Mouse (Mus musculus) mature B cell (primary cell): ENCODE data around the gene Ppp4r2.

Experiments used
- in situ Hi-C: fragments of 300-500 bp; cut with MboI; formaldehyde crosslinking; loops from 2 replicates; pipeline ENCODE4 v1.14.3; 2019

Gene Ppp4r2

DNA sequence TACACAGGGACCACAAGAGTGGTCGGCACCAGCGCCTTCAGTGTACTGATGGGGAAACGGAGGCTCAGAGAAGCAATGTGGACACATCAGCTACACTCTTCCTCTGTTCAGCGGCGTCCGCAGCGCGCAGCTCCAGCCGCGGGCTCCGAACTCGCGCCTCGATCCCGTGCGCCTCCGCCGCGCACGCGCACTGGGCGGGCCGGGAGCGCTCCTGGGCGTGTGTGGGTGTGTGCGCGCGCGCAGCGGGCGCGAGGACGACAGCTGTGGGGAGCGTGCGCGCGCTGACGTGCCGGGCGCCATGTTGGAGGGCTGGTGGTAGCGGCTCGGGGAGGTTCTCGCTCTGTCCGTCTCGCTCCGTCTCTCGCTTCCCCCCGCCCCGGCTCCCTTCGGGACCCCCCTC, at the start of gene Ppp4r2:
Ppp4r2 (plus strand) TSS at position 268 of the 400 bp plus-strand sequence.
- in situ Hi-C loops, result loop anchor here (25.0 kb wide), 2 partner anchors 171 to 546 kb away; partner anchors contain the start of genes Rybp and Shq1

DNA sequence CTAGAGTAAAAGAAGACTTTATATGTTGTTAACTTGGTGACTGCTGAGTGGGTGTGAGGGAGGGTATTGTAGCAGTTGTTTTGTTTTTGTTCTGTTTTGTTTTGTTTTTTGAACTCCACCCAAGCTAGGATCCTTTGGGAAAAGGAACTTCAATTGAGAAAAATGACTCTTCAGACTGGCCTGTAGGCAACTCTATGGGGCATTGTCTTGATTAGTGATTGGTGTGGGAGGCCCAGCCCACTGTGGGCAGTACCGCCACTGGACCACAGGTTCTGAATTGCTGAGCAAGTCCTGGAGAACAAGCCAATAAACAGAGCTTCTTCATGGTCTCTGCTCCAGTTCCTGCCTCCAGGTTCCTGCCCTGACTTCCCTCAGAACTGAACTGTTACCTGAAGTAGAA, 45.7 kb upstream of the Ppp4r2 start:
- in situ Hi-C loops, result no loop called here

DNA sequence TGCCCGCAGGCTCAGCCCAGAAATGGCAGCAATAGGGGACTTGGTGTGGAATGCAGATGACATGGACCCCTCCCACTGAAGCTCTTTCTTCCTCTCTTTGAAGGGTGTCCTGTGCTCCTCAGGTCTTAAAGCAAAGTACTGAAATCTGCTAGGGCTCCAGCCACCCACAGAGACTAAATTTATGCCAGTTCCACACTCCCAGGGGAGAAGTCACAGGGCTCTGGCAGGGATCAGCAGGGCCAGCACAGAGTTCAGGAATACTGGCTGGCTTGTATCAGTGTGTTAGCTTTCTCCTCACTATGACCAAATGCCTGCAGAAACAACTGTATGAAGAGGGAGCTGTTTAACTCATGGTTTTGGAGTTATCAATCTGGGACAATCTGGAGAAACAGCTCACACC, 44.3 kb upstream of the Ppp4r2 start:
- in situ Hi-C loops, result no loop called here

DNA sequence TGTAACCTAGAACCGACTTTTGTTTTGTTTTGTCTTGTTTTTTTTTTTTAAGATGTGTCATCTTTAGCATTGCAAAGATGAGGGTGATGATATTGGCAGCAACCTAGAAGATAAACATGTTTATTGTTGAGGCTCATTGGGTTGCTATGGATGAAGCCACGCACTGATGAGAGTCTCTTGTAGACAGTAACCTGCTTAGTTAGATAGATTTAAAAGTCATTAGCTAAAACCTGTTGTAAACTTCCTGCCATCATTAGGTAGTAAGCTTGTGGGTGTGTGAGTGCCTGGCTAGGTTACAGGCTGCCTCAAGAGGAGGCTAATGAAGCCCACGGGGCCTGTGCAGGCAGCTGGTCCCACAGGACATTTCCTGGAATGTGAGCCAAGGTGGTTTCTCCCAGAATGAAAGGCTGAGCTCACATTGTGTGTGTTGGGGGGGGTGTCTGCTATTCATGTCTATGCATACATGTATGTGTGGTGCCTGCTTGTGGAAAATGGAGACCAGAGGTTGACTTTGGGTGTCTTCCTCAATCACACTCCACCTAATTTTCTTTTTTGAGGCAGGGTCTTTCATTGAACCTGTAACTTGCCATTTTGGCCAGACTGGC, 41.3 kb upstream of the Ppp4r2 start:
- in situ Hi-C loops, result no loop called here

DNA sequence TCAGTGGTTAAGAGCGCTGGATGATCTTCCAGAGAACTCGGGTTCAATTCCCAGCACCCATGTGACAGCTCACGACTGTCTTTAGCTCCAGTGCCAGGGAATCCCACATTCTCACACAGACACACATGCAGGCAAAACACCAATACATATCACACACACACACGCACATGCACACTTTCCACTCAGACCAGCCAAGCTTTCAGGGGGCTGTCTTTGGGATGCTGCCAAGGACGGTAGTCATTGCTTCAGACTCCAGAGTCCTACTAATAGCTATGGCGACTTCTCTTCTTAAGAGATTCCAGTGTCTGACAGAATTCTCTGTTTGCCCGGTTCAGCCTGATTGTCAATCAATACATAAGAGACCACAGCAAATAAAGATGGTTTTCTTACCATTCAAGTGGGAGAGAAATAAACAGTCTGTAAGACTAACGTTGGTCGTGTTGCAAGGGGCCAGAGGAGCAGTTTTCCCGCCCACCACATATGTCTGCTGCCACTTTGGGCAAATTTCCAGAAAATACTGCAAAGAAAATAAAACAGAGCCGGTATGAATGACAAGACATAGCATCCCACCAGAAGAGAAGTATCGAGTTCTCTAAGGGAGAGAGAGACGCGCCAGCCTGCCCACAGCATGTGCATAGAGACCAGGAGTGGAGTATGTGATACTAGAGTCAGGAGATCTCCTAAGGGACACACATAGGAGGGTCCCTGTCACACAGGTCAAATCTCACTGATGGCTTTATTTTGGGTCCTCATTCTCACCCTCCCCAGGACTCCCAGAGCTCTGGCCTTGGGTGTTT, 40.3 kb upstream of the Ppp4r2 start:
- in situ Hi-C loops, result no loop called here

DNA sequence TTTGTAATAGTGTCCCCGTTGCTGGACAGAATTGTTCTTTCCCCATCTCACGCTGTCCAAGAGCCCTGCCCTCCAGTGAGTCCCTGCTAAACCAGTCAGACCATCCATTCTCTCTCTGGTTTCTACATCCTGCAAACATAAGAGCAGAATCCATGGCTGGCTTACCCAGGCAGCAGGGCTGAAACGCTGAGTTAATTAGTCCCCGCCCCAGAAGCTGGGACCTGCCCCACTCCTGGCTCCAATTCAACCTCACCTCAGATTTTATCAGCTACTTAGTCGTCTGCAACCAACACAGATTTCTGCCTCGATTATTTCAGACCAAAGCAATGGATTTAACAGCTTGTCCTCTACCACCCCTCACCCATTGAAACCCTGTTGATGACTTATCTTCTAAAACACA, 37.6 kb upstream of the Ppp4r2 start:
- in situ Hi-C loops, result no loop called here

DNA sequence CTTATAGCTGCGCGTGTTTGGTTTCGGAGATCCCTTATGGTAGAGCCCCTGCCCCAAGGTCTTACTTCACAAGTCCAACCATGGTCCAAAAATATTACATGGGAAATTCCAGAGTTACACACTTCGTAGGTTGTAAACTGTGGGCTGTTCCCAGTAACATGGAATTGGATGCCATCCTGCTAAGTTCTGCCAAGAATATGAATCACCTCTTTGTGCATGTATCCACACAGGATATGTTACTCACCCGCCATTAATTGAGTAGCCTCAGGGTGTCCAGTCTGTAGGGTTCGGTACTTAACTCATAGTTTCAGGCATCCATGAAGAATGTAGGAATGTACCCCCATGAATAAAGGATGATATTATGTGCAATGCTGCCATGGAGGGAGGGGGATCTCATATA, 34.1 kb upstream of the Ppp4r2 start:
- in situ Hi-C loops, result no loop called here

DNA sequence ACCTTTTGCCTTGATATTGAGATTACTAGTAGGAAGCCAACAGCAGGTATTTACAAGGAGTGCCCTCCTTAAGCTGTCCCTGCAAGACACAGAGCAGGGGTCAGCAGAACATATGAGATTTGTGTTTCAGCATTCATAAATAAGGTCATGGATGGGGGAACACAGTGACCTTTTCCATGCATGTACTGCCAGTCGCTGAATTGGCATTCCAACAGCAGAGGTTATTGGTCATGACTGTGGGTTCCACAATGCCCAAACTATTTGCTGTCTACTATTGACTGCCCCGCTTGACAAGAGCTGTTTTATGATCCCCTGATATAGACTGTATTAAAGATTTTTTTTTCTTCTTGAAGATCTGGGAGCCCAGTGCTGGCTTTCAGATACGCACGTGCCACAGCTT, 33.7 kb upstream of the Ppp4r2 start:
- in situ Hi-C loops, result no loop called here

DNA sequence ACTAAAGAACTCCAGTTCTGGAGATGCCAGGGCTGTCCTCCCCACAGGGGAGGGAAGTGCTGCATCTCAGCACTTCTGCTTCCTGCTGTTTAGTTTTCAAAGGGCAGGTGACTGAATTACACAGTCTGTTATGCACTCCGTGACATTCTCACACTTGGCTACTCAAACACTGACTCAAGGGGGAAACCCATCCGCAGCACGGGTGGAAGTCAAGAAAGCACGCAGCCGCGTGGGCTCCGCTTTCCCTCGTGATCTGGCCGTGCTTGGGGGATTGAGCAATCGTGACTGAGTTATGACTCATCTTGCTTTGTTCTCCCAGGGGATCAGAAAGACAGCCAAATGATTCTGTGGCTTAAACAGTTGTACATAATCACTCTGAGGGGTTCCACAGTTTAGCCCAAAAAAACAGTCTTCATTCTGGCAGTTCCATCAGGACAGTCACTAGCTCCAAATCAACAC, 32.9 kb upstream of the Ppp4r2 start:
- in situ Hi-C loops, result no loop called here

DNA sequence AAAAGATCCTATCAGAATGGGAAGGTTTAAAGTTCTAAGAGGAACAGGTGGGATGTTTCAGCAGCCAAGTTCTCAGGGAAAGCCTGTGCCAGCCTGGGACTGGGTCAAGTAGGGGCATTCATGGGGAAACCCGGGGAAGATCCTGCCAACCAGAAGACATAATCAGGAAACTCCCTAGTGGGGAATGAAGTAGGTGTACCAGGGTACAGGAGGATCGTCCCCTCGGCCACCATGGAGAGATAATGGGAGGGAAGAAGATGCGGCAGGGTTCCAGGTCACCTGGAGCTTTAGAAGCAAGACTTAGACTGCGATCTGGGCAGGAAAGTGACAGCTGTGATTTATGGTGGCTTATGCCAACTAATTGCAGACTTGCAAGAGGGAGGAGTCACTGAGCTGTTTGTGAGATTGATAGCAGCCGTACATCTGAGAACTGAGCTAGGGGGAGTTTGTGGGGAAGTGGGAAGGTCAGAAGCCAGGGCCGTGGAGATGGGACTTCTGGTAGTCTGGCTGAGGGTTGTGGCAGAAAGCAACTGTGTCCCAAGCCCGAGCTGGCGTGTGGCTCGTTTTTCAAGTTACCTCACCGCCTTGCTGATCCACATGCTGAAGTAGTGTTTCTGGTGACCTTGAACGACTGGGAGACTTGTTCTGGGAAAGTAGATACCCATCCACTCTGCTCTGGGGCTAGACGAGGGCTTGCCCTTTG, 30.9 kb upstream of the Ppp4r2 start:
- in situ Hi-C loops, result no loop called here

DNA sequence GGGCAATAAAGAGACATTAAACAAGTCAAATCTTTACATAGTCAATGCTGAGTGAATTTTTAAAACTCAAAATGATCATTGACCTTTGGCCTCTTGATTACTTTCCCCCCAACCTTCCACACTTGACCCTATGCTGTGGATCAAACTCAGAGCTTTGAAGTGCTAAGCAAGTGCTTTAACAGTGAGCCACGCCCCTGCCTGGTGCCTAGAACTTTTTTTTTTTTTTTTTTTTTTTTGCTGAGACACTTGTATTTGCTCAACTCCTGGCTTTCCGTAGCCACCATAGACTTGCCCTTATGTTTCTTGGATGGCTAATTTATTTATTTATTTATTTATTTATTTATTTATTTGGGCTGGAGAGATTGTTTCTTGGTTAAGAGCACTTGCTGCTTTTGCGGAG, 30.2 kb upstream of the Ppp4r2 start:
- in situ Hi-C loops, result no loop called here

DNA sequence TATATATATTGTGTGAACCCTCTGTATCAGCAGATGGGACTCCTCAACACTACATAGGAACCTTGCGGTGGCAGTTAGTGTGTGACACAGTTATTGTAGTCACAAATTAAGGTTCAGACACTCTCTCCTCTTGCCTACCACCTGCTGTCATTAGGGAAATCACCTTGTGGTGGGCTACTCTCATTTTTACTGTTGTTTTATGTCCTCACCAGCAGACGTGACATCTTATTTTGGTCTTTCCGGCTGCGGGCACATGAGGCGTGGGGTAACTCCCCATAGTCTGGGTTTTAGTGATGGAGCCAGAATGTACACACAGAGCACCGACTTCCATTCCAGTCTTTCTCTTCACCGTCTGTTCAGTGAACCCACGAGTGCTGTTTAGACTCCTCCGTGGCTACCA, 26.2 kb upstream of the Ppp4r2 start:
- in situ Hi-C loops, result no loop called here

DNA sequence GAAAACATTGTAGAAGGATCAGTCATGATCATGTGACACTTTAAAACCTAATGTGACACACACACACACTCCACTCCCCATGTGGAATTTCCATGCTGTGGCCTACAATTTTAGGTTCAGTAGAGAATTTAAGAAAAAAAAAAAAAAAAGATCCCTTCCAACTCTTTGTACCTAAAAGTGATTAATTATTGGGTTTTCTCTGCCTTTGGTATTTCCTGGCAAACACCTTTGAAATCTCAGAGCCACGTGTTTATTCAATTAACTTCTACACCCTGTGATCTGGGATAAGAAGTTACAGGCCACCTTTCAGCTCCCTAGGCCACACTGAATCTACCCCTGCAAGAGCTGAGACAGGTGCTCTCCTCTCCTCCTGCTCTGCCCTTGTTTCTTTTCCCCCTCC, 25.7 kb upstream of the Ppp4r2 start:
- in situ Hi-C loops, result no loop called here

DNA sequence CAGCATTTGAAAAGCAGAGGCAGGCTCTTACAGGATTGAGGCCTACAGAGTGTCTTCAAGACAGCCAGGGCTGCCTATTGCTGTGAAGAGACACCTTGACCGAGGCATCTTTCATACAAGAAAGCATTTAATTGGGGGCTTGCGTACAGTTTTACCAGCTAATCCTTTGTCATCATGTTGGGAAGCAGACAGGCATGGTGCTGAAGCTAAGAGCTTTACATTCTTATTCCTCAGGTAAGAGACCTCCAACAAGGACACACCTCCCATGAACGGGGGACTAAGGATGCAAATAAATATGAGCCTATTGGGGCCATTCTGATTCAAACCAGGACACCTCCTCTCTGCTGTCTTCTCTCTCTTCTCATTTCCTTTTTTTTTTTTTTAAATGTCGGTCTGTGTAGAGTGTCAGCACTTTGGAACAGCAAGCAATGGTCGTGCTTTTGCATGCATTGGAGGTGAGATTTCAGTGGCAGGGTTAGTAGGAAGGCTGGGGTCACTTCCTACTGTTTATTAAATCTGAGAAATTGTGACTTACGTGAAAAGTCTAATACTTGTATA, 25.1 kb upstream of the Ppp4r2 start:
- in situ Hi-C loops, result no loop called here

DNA sequence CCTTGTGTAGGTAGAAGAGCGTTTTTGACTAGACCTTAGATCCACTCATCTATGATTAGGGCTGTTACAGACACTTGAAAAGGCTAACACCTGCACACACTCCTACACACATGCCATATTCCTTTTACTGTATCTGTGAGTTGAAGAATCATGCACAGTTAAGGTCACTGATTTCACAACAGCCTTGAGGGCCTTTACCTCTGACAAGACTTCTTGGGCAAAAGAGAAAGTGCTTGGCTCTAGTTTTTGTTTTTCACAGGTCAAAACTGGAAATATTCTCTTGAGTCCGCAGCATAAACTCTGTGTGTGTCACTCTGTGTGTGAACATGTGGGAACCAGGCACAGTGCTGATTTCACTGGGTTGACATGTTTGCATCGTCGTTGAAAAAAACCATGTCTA, 23.3 kb upstream of the Ppp4r2 start:
- in situ Hi-C loops, result no loop called here

DNA sequence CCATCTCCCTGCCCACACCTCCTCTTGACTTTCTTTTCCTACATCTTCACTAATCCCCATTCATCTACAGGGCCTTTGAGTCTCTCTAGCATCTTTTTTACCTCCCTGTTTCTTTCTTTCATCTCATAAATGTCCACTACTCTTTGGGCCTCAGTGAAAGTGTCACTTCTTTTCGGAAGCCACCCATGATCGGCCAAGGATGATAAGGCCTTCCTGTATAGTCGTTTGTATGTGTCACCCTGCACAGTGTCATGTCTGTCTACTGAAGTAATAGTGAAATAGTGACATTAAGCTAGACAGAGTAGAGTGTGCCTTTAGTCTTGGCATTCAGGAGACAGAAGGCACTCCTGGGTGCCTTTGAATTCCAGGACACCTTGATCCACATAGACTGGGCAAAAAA, 21.7 kb upstream of the Ppp4r2 start:
- in situ Hi-C loops, result no loop called here

DNA sequence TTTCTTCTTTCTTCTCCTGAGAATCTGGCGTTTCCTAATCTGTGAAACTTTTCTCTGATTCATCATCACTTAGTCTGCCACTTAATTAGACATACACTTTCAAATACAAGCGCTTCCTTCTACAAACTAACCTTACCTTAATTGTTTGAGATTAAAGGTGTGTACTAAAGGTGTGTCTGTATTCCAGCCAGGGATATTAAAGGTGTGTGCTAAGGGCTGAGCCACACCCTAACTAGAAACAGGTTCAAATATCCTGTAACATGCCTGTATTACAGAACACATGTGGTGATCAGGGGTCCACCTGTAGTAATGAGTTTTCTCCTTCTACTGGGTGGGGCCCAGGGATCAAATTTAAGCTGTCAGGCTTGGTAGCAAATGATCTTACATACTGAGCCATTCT, 12.1 kb upstream of the Ppp4r2 start:
- in situ Hi-C loops, result no loop called here

DNA sequence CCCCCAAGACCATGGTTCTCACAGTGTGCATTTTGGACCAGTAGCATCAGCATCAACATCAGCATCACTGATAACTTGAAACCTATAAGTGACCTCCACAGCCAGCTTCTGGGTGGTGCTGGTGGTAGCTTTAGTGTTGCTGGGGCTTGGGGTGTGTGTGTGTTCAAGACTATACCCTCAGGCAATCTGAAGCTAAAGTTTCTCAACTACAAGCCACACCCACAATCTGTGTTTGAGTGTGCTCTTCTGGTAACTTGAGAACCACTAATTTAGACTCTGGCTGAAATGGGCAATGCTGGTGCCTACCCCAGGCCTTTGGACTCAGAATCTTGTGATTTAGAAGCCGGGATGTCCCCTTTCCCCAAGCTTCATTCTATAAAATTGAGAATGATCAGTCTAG, 10.1 kb upstream of the Ppp4r2 start:
- in situ Hi-C loops, result no loop called here

DNA sequence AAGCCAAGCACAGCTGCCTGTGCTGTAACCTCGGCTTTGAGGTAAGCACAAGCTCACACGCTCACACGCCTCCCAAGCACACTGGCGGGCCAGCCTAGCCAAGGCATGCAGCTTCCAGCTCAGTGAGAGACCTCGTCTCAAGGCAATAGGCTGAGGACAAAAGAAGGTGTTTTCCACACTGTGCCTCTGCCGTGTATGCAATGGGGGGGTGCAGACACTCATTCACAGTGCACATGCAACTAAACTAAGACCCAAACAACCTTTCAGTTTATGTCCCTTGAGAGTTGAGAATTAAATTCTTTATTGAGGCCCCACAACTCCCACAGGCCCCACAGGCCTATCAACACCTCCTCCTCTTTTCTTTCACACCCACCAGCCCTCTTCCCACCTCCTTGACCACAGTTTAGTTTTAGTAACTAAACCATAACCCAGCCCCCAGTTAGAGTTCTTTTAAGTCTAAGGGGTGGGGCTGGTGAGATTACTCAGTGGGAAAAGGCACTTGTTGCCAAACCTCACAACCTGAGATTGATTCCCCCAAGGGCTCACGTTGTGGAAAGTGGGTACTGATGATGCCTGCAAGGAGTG, 8.9 kb upstream of the Ppp4r2 start:
- in situ Hi-C loops, result no loop called here

DNA sequence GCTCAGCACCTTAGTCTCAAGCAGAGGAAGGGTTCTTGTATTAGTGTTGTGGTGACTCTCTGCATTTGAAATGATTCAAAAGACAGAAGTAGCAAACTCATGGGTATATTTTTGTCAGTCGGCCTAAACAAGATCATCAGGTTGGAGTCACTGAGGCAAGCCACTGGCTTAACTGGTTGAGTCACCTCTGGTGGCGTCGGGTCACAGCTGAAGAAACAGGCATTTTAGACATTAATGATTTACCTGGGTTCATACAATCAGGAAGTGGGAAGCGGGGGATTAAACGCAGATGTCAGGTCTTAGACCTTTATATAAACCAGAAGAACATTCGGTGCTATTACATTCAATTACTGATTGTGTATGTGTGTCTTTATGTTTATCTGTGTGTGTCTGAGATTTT, 7.4 kb upstream of the Ppp4r2 start:
- in situ Hi-C loops, result loop anchor here (25.0 kb wide), 2 partner anchors 164 to 539 kb away; partner anchors contain the start of genes Rybp and Shq1

DNA sequence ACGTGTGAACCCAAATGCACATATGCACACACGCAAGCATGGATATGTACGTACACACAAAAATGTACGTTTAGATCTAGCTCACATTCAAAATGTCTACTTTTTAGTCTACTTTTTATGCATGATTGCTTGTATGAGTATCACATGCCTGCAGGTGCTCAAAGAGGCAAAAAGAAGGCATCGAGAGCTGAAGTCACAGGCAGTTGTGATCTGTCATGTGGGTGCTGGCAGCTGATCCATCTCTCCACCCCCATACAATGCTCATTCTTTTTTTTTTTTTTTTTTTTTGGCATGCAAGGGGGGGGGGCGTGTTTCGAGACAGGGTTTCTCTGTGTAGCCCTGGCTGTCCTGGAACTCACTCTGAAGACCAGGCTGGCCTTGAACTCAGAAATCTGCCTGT, 4.9 kb upstream of the Ppp4r2 start:
- in situ Hi-C loops, result loop anchor here (25.0 kb wide), 2 partner anchors 166 to 541 kb away; partner anchors contain the start of genes Rybp and Shq1

DNA sequence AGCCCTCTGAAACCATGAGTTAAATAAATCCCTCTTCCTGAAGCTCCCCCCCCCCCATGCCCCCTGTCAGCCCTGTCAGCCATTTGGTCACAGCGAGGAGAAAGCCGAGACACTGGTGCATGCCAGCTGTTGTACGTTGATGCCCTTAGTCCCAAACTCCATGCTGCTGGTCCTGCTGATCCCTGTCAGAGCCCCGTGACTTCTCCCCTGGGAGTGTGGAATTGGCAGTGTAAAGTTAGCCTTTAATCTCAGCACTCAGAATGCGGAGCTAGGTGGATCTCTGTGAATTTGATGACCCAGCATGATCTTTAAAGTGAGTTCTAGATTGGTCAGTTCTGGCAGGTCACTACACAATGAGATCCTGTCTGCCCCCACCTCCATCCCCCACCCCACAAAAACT, 3.7 kb upstream of the Ppp4r2 start:
- in situ Hi-C loops, result loop anchor here (25.0 kb wide), 2 partner anchors 167 to 542 kb away; partner anchors contain the start of genes Rybp and Shq1
